Mouse (Mus musculus): Measurements from ENCODE around the gene Nt5dc3. TPM values are rescaled to one million over a fixed set of nuclear protein-coding genes. Genes with fewer than 3 reads are reported as not detected.

Nt5dc3 gene
- polyA plus RNA-seq, 1 experiment from 2014 or later, result 17.2 TPM

DNA sequence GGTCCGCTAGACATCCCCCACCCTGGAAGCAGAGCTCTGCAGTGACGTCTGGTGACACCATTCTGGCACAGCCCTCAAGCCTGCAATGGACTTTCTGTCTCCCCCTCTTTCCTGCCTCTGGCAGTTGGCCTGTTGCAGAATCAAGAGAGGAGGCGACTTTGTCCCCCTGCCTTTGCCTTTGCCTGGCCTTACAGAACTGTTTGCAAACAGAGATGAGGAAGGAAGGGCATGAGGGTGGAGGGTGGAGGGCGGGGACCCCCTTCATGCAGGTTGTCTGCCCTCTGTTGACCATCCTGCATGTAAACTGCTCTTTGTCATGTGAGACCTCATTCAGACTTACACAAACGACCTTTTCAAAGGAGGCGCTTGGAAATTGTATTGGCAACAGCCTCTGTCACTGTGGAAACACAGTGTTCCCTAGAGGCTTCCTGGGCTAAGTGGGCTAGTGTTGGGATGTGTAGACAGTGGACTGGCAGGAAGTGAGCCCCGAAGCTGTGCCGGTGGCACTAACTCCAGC is 40.9 kb downstream of the Nt5dc3 start:
- no peaks in the 10 kb centered on the region for H3K27me3 ChIP-seq (ENCODE audit: control insufficient read depth, insufficient read depth, low read length)
- H3K9ac ChIP-seq (replicated peaks; ENCODE audit: low read length), result no peak overlapping the region
- peaks cover 22% of the 10 kb centered on the region for H3K36me3 ChIP-seq (ENCODE audit: control insufficient read depth, insufficient read depth, low read length)
- no peak overlapping the region for H3K4me2 ChIP-seq (ENCODE audit: low read length)
- ATAC-seq (ENCODE audit: low FRiP score, low TSS enrichment) (peak; percentile 48), DNase-seq (peak; percentile 77)
- H3K27ac ChIP-seq (replicated peaks; ENCODE audit: low read depth, low read length), result peak overlapping the region; percentile 53
- H3K4me1 ChIP-seq (ENCODE audit: control insufficient read depth, insufficient read depth, low read length), result peaks cover 6% of the 10 kb centered on the region
- H3K9me3 ChIP-seq (ENCODE audit: control insufficient read depth, low read length), result no peaks in the 10 kb centered on the region
- no peak overlapping the region for H3K4me3 ChIP-seq (replicated peaks; ENCODE audit: low read depth, low read length)
- WGBS, result 21% methylated on average over 8 of the region's 8 CpGs

DNA sequence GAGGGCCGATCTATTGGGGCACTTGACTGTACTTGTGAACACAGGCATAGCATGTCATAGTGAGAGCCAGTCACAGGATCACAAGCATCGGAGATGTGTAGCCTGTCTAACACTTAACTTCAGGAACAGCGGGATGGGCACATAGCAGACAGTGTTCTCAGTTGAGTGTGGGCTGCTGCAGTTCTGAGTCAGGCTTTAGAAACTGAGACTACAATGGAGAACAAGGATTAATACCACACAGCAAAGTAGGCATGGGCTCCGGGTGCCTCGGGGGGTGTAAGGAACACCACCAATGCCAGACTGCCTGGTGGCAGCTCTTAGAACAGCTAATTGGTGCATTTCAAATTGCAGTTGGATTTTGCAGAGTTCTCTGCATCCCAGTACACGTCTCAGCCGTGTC is 42.2 kb downstream of the Nt5dc3 start:
- DNase-seq (no peak), ATAC-seq (ENCODE audit: low FRiP score, low TSS enrichment) (no peak)
- Histone ChIP-seq H3K9me3 (ENCODE audit: control insufficient read depth, low read length) (no peaks in the 10 kb centered on the region), H3K9ac (replicated peaks; ENCODE audit: low read length) (no peak overlapping the region), H3K4me2 (ENCODE audit: low read length) (no peak overlapping the region), H3K27ac (replicated peaks; ENCODE audit: low read depth, low read length) (no peak overlapping the region), H3K4me3 (replicated peaks; ENCODE audit: low read depth, low read length) (no peak overlapping the region), H3K27me3 (ENCODE audit: control insufficient read depth, insufficient read depth, low read length) (no peaks in the 10 kb centered on the region), H3K4me1 (ENCODE audit: control insufficient read depth, insufficient read depth, low read length) (peaks cover 6% of the 10 kb centered on the region), H3K36me3 (ENCODE audit: control insufficient read depth, insufficient read depth, low read length) (peaks cover 35% of the 10 kb centered on the region)
- WGBS, result 90% methylated on average over 7 of the region's 7 CpGs

DNA sequence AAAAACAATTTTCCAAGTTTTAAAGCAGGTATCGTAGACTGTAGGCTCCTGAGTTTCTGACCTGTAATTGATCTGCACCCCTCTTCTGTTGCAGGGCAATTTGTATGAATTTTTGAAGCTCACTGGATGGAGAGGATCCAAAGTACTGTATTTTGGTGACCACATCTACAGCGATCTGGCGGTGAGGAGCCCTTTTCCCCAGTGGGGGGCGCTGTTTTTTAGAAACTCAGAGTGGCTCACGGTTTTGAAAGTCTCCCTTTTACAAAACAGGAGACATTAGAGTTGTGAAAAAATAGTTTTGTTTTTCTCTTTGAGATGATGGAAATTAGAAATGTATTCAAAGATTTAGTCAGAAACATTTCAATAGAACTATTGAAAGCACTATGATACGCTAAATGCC is 45.3 kb downstream of the Nt5dc3 start:
- WGBS, result 85% methylated on average over 6 of the region's 6 CpGs
- H3K27me3 ChIP-seq (ENCODE audit: control insufficient read depth, insufficient read depth, low read length), result no peaks in the 10 kb centered on the region
- H3K9me3 ChIP-seq (ENCODE audit: control insufficient read depth, low read length), result 0 out of 2 replicates have a peak, but pooled peaks cover 2% of the 10 kb centered on the region
- ATAC-seq (ENCODE audit: low FRiP score, low TSS enrichment) (no peak), DNase-seq (no peak)
- H3K9ac ChIP-seq (replicated peaks; ENCODE audit: low read length), result no peak overlapping the region
- no peak overlapping the region for H3K4me3 ChIP-seq (replicated peaks; ENCODE audit: low read depth, low read length)
- peaks cover 36% of the 10 kb centered on the region for H3K36me3 ChIP-seq (ENCODE audit: control insufficient read depth, insufficient read depth, low read length)
- H3K27ac ChIP-seq (replicated peaks; ENCODE audit: low read depth, low read length), result no peak overlapping the region
- H3K4me1 ChIP-seq (ENCODE audit: control insufficient read depth, insufficient read depth, low read length), result peaks cover 6% of the 10 kb centered on the region
- no peak overlapping the region for H3K4me2 ChIP-seq (ENCODE audit: low read length)

DNA sequence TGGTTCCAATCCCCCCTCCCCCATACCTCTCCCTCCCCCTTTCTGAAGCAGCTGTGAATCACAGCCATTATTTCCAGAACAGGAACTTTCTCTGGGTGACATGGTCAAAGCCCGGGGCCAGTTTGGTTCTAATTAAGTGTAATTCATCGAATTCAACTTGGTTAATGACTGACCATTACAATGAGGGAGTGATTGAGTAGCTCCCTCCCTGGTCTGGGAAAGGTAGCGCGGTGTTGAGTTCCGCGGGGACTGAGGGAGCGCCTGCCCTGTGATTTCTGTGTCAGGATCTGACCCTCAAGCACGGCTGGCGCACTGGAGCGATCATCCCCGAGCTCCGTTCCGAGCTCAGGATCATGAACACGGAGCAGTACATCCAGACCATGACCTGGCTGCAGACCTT is 46.1 kb downstream of the Nt5dc3 start:
- Histone ChIP-seq H3K27me3 (ENCODE audit: control insufficient read depth, insufficient read depth, low read length) (no peaks in the 10 kb centered on the region), H3K4me1 (ENCODE audit: control insufficient read depth, insufficient read depth, low read length) (peaks cover 1% of the 10 kb centered on the region; the same call in 1 of the 2 replicates), H3K9ac (replicated peaks; ENCODE audit: low read length) (no peak overlapping the region), H3K27ac (replicated peaks; ENCODE audit: low read depth, low read length) (no peak overlapping the region), H3K4me2 (ENCODE audit: low read length) (no peak overlapping the region), H3K9me3 (ENCODE audit: control insufficient read depth, low read length) (0 out of 2 replicates have a peak, but pooled peaks cover 3% of the 10 kb centered on the region), H3K4me3 (replicated peaks; ENCODE audit: low read depth, low read length) (no peak overlapping the region), H3K36me3 (ENCODE audit: control insufficient read depth, insufficient read depth, low read length) (peaks cover 36% of the 10 kb centered on the region)
- no peak for ATAC-seq (ENCODE audit: low FRiP score, low TSS enrichment)
- DNase-seq, result no peak
- 85% methylated on average over 14 of the region's 14 CpGs for WGBS

DNA sequence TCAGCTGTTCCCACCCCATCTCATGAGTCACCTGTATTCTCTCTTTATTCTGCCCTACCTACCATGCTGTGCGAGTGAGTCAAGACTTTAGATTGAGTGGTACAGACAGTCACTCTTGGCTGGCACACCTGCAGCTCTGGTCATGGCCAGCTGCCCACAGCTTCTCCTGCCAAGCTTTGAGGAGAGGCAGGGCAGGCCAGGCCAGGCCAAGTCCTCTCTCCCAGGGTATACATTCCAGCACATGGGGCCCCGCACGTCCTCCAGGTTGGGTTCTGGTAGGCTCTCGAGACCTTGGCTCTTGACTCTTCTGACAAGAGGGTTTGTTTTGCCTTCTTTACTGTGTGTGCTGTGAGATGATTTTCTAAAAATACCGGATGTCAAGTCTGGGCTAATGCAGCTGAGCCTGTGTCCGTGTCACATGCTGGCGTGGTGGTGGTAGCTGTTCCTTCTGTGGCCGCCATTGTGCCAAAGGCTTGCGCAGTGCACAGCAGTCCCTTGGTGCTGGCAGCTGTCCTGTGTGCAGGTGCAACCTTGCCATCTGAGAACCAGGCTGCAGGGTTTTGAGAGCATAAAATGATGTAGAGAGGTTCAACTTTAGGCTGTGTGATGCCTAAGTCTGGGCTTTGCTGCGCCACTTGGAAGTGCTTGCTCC is 47.2 kb downstream of the Nt5dc3 start:
- no peaks in the 10 kb centered on the region for H3K27me3 ChIP-seq (ENCODE audit: control insufficient read depth, insufficient read depth, low read length)
- H3K4me1 ChIP-seq (ENCODE audit: control insufficient read depth, insufficient read depth, low read length), result no peaks in the 10 kb centered on the region
- peaks cover 29% of the 10 kb centered on the region for H3K36me3 ChIP-seq (ENCODE audit: control insufficient read depth, insufficient read depth, low read length)
- DNase-seq (no peak), ATAC-seq (ENCODE audit: low FRiP score, low TSS enrichment) (no peak)
- 0 out of 2 replicates have a peak, but pooled peaks cover 3% of the 10 kb centered on the region for H3K9me3 ChIP-seq (ENCODE audit: control insufficient read depth, low read length)
- no peak overlapping the region for H3K4me2 ChIP-seq (ENCODE audit: low read length)
- 94% methylated on average over 10 of the region's 10 CpGs for WGBS
- no peak overlapping the region for H3K9ac ChIP-seq (replicated peaks; ENCODE audit: low read length)
- H3K27ac ChIP-seq (replicated peaks; ENCODE audit: low read depth, low read length), result no peak overlapping the region
- no peak overlapping the region for H3K4me3 ChIP-seq (replicated peaks; ENCODE audit: low read depth, low read length)

DNA sequence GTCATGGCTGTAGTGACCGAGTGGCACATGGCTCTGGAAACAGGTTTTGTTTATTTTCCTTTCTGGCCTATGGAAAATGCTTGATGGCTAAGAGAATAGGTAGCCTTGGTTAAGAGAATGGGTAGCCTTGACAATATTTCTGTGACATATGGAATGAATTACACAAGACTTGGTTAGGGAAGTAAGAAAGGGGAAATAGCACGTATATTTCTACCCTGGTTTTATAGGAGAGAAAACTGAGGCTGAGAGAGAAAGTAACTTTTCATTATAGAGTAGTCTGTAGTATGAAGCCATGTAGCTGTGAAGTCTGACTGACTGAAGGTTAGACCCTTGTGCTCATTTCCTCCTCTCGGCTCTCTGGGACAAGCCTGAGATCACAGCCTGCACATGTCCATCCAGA is 48.1 kb downstream of the Nt5dc3 start:
- 91% methylated on average over 3 of the region's 3 CpGs for WGBS
- Histone ChIP-seq H3K36me3 (ENCODE audit: control insufficient read depth, insufficient read depth, low read length) (peaks cover 21% of the 10 kb centered on the region), H3K4me1 (ENCODE audit: control insufficient read depth, insufficient read depth, low read length) (no peaks in the 10 kb centered on the region), H3K27ac (replicated peaks; ENCODE audit: low read depth, low read length) (no peak overlapping the region), H3K9me3 (ENCODE audit: control insufficient read depth, low read length) (0 out of 2 replicates have a peak, but pooled peaks cover 3% of the 10 kb centered on the region), H3K4me3 (replicated peaks; ENCODE audit: low read depth, low read length) (no peak overlapping the region), H3K9ac (replicated peaks; ENCODE audit: low read length) (no peak overlapping the region), H3K4me2 (ENCODE audit: low read length) (no peak overlapping the region), H3K27me3 (ENCODE audit: control insufficient read depth, insufficient read depth, low read length) (no peaks in the 10 kb centered on the region)
- ATAC-seq (ENCODE audit: low FRiP score, low TSS enrichment) (no peak), DNase-seq (no peak)

DNA sequence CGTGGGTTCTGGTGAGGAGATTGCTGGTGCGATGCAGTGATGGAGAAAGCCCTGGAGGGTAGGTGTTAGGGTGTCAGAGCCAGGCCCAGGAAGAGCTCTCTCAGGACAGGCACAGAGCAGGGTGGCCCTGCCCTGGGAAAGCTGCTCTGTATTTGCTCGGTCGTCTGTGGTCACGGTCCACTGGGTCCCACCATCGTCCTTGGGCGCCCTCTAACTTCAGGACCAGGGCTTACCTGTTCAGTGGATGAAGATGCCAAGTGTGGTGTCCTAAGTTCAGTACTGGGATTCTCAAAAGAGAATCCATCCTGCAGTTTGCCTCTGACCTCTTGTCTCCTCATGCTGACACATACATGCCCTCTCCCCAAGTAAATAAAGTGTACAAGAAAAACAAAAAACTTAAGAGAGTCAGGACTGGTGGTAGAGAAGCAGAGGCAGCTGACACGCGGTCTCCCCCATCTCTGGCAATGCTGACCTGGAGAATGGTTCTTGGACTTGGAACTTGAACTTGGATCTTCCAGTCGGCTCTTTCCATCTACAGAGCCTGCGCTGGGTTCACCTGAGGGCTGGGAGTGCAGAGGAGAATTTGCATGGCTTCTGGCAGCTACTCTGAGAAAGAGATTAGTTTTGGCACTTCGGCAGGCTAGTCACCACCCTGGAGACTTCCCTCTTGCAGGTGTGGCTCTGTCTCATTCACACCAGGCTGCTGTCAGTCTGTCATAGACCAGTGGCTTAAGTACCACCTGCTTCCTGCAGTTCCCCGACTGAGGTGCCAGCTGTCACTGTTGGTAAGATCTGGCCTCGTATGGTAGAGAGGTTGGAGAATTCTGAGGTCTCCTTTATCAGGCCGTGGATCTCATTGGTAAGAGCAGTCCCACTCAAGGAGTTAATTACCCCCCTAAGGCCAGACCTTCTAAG is 49.7 kb downstream of the Nt5dc3 start:
- peaks cover 19% of the 10 kb centered on the region for H3K36me3 ChIP-seq (ENCODE audit: control insufficient read depth, insufficient read depth, low read length)
- H3K4me1 ChIP-seq (ENCODE audit: control insufficient read depth, insufficient read depth, low read length), result no peaks in the 10 kb centered on the region
- no peak for ATAC-seq (ENCODE audit: low FRiP score, low TSS enrichment)
- H3K9ac ChIP-seq (replicated peaks; ENCODE audit: low read length), result no peak overlapping the region
- WGBS, result 86% methylated on average over 15 of the region's 15 CpGs
- no peaks in the 10 kb centered on the region for H3K27me3 ChIP-seq (ENCODE audit: control insufficient read depth, insufficient read depth, low read length)
- H3K9me3 ChIP-seq (ENCODE audit: control insufficient read depth, low read length), result 0 out of 2 replicates have a peak, but pooled peaks cover 3% of the 10 kb centered on the region
- no peak overlapping the region for H3K4me2 ChIP-seq (ENCODE audit: low read length)
- no peak for DNase-seq
- H3K27ac ChIP-seq (replicated peaks; ENCODE audit: low read depth, low read length), result no peak overlapping the region
- H3K4me3 ChIP-seq (replicated peaks; ENCODE audit: low read depth, low read length), result no peak overlapping the region

DNA sequence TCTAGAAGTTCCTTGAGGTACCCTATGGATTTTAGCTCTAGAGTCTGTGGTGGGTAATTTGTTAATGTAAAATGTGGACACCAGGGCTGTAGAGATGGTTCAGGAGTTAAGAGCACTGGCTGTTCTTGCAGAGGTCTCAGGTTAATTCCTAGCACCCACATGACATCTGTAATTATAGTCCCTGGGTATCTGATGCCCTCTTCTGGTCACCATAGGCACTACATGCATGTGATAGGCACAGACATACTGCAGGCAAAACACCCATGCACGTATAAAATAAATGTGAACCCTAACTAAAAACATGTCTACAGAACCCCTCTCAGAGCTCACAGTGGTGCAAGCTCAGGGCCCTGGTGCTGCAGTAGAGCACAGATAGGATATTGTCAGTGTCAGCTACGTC is 50.7 kb downstream of the Nt5dc3 start:
- WGBS, result 90% methylated on average over 2 of the region's 2 CpGs
- Histone ChIP-seq H3K4me3 (replicated peaks; ENCODE audit: low read depth, low read length) (no peak overlapping the region), H3K9ac (replicated peaks; ENCODE audit: low read length) (no peak overlapping the region), H3K4me2 (ENCODE audit: low read length) (no peak overlapping the region), H3K4me1 (ENCODE audit: control insufficient read depth, insufficient read depth, low read length) (no peaks in the 10 kb centered on the region), H3K27ac (replicated peaks; ENCODE audit: low read depth, low read length) (no peak overlapping the region), H3K36me3 (ENCODE audit: control insufficient read depth, insufficient read depth, low read length) (peaks cover 24% of the 10 kb centered on the region), H3K27me3 (ENCODE audit: control insufficient read depth, insufficient read depth, low read length) (no peaks in the 10 kb centered on the region), H3K9me3 (ENCODE audit: control insufficient read depth, low read length) (0 out of 2 replicates have a peak, but pooled peaks cover 3% of the 10 kb centered on the region)
- ATAC-seq (ENCODE audit: low FRiP score, low TSS enrichment), result no peak
- no peak for DNase-seq

All from midbrain, embryonic 14.5 days (tissue).